Mouse (Mus musculus) mammary gland, adult 2 months (tissue): Measurements from ENCODE around the gene Bola1. TPM values are rescaled to one million over a fixed set of nuclear protein-coding genes. Genes with fewer than 3 reads are reported as not detected.

Experiments used
- polyA plus RNA-seq: library from polyadenylated mRNA; depleted of rRNA; stranded (reverse); fragments of >200 nt; gene quantifications from 2 replicates; pipeline ENCODE4 v1.2.3, GENCODE M21; 2012; ENCODE audit warnings: low replicate concordance; rRNA removed

The Bola1 gene
- polyA plus RNA-seq: 36.4 and 85.0 TPM in 2 replicates

GRCm38 (mm10) chr3:96219661-96220130 is at the start of gene Bola1, which contains the start of gene Hist2h2ab:
Bola1 (minus strand) TSS chr3:96219709.
Hist2h2ab (plus strand) TSS chr3:96219865.

GRCm38 (mm10) chr3:96268051-96268775 is 48.7 kb upstream of the Bola1 start, which contains the start of gene Hist2h3b:
Hist2h3b (plus strand) TSS chr3:96268654.

GRCm38 (mm10) chr3:96262979-96263550 is 43.6 kb upstream of the Bola1 start, which contains the start of gene Hist2h4:
Hist2h4 (minus strand) TSS chr3:96263311.

GRCm38 (mm10) chr3:96246427-96246856 is 26.9 kb upstream of the Bola1 start, which contains the start of gene Hist2h3c1:
Hist2h3c1 (plus strand) TSS chr3:96246685.

GRCm38 (mm10) chr3:96245003-96245886 is 25.7 kb upstream of the Bola1 start, which contains the start of gene Hist2h2aa1:
Hist2h2aa1 (plus strand) TSS chr3:96245497.

GRCm38 (mm10) chr3:96239949-96240798 is 20.7 kb upstream of the Bola1 start, which contains the start of gene Hist2h2aa2:
Hist2h2aa2 (minus strand) TSS chr3:96240276.

GRCm38 (mm10) chr3:96238954-96239793 is 19.7 kb upstream of the Bola1 start, which contains the start of gene Hist2h3c2:
Hist2h3c2 (minus strand) TSS chr3:96239127.

GRCm38 (mm10) chr3:96220765-96221639 is 1.5 kb upstream of the Bola1 start, which contains the start of the genes Hist2h2ac and Hist2h2be:
Hist2h2ac (minus strand) TSS chr3:96220880.
Hist2h2be (plus strand) TSS chr3:96221119.

GRCm38 (mm10) chr3:96180727-96181477 is 38.6 kb downstream of the Bola1 start, which contains the start of gene Sv2a:
Sv2a (plus strand) TSS chr3:96181151.

GRCm38 (mm10) chr3:96172197-96173178 is 47.0 kb downstream of the Bola1 start, which contains the start of gene Sf3b4:
Sf3b4 (plus strand) TSS chr3:96172332.

GRCm38 (mm10) chr3:96161869-96162840 is 57.4 kb downstream of the Bola1 start, which contains the start of gene Mtmr11:
Mtmr11 (plus strand) TSS chr3:96162004.

